Mouse (Mus musculus) frontal cortex, adult 2 months (tissue): ENCODE results near the gene Nsun3. TPM values are rescaled to one million over a fixed set of nuclear protein-coding genes. Genes with fewer than 3 reads are reported as not detected.

Experiments used
- DNase-seq, 2 experiments: peaks; one replicate each; pipeline ENCODE4 v3.0.0; 2022; ENCODE audit warnings: low spot score in 1 of 2; ENCODE audit errors: extremely low spot score in 1 of 2
- polyA plus RNA-seq: library from polyadenylated mRNA; depleted of rRNA; stranded (reverse); fragments of >200 nt; gene quantifications from 2 replicates; pipeline ENCODE4 v1.2.3, GENCODE M21; 2012; rRNA removed

Nsun3 gene
- 9.3 and 10.4 TPM in 2 replicates for polyA plus RNA-seq

- peak; percentile 94 to 96 for DNase-seq
Observed at GRCm38 (mm10) chr16:62786621-62787331, at the start of gene Nsun3. Gene Nsun3, minus strand, starts transcription at chr16:62786818.

GRCm38 (mm10) chr16:62834016-62834735, 47.6 kb upstream of the Nsun3 start:
- DNase-seq, result no peak

- DNase-seq, result peak in 1 of 2 experiments; percentile 52
Observed at GRCm38 (mm10) chr16:62832481-62832880, 45.9 kb upstream of the Nsun3 start.

- no peak for DNase-seq
Observed at GRCm38 (mm10) chr16:62832027-62832426, 45.4 kb upstream of the Nsun3 start.

GRCm38 (mm10) chr16:62826156-62827001, 39.8 kb upstream of the Nsun3 start:
- peak in 1 of 2 experiments; percentile 73 for DNase-seq

- DNase-seq, result no peak
Observed at GRCm38 (mm10) chr16:62822472-62822871, 35.9 kb upstream of the Nsun3 start.

GRCm38 (mm10) chr16:62814491-62814890, 27.9 kb upstream of the Nsun3 start, which contains the start of gene Stx19:
Gene Stx19, plus strand, starts transcription at chr16:62814676.
- no peak for DNase-seq

GRCm38 (mm10) chr16:62813790-62814189, 27.2 kb upstream of the Nsun3 start:
- DNase-seq, result no peak

- no peak for DNase-seq
Observed at GRCm38 (mm10) chr16:62810855-62811254, 24.2 kb upstream of the Nsun3 start.

GRCm38 (mm10) chr16:62807249-62807979, 20.8 kb upstream of the Nsun3 start:
- DNase-seq, result no peak

GRCm38 (mm10) chr16:62804621-62805020, 18.0 kb upstream of the Nsun3 start:
- DNase-seq, result no peak

- no peak for DNase-seq
Observed at GRCm38 (mm10) chr16:62799839-62800238, 13.2 kb upstream of the Nsun3 start.

GRCm38 (mm10) chr16:62799426-62799825, 12.8 kb upstream of the Nsun3 start:
- no peak for DNase-seq

- DNase-seq, result no peak
Observed at GRCm38 (mm10) chr16:62798808-62799207, 12.2 kb upstream of the Nsun3 start.

GRCm38 (mm10) chr16:62796608-62797007, 10.0 kb upstream of the Nsun3 start:
- no peak for DNase-seq

GRCm38 (mm10) chr16:62782229-62782628, 4.4 kb downstream of the Nsun3 start:
- DNase-seq, result no peak

- no peak for DNase-seq
Observed at GRCm38 (mm10) chr16:62778282-62778681, 8.3 kb downstream of the Nsun3 start.

GRCm38 (mm10) chr16:62776034-62776433, 10.6 kb downstream of the Nsun3 start:
- peak in 1 of 2 experiments; percentile 23 for DNase-seq

- DNase-seq, result peak in 1 of 2 experiments; percentile 33
Observed at GRCm38 (mm10) chr16:62773462-62773861, 13.2 kb downstream of the Nsun3 start.

GRCm38 (mm10) chr16:62758340-62758739, 28.3 kb downstream of the Nsun3 start:
- DNase-seq, result no peak
